Comparison of ENCODE assay signal across 8 mouse cellular contexts in the genomic region with DNA sequence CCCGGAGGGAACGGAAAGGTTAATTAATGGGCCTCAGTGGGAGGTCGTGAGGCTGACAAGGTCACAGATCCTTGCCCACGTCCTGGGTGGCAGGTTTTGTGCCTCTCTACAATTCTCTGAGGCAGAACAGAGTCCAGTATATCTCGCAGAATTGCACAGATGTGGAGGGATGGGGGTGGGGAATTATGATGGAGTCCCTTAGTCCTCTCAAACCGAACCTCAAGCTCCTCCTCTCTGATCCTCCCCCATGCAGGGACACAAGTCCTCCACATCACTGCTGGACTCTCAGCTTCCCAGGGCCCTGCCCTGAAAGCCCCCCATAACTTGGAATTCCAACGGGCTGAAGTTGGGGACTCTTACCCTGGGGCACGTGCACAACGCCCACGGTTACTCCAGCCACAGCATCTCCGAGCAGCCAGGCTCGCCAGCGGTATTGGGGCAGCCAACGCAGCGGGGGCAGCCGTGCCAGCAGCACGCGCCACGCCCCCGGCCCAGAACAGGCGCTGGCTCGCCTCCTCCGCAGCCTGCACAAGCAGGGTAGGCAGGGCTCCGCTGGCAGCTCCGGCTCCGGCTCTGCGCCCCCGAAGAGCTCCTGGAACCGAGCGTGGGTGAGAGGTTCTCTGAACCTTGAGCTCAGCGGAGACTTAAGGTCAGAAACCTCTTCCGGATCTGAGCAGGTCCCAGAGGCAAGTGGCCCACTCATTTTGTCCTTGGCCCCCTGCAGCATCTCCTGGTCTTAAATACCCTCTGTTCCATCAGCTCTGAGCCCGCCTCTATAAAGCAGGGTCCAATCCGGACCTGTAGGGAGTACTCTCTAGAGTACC. TPM values are rescaled to one million over a fixed set of nuclear protein-coding genes. Genes with fewer than 3 reads are reported as not detected.
DNase-seq lines count a peak whose midpoint lies in the region; ATAC-seq and TF ChIP-seq lines count a peak whose summit lies in the region.

A gene (minus strand): TSS at position 775 of the 824 bp plus-strand sequence.

- peaks cover 66% of the 10 kb centered on the region for H3K27me3 ChIP-seq in neural tube, embryonic 12.5 days (replicated peaks)

- no peaks in the 10 kb centered on the region for H3K9me3 ChIP-seq in neural tube, embryonic 12.5 days

- H3K4me3 ChIP-seq in lung, adult 2 months (replicated peaks; ENCODE audit: extremely low read depth, low read depth, low read length): peak within 1 kb of the TSS; percentile 6
- no peak within 1 kb of the TSS for H3K4me3 ChIP-seq in cortical plate, adult 2 months (ENCODE audit: insufficient read depth, low read length)
- peak within 1 kb of the TSS; percentile 39 for H3K4me3 ChIP-seq in layer of hippocampus, adult 2 months
- H3K4me3 ChIP-seq in neural tube, embryonic 12.5 days: peak within 1 kb of the TSS; percentile 15; the same call in 1 of the 2 replicates

- TF ChIP-seq POLR2A in lung, adult 2 months (IDR thresholded peaks at IDR 0.05; ENCODE audit: borderline replicate concordance, extremely low read depth, low read depth, low read length): no peak
- no peak for TF ChIP-seq POLR2A in cortical plate, adult 2 months (IDR thresholded peaks at IDR 0.05; ENCODE audit: extremely low read depth, insufficient read depth, low read length)

- peak within 1 kb of the TSS; percentile 54; the same call in 1 of the 2 replicates for H3K27ac ChIP-seq in cortical plate, adult 2 months (ENCODE audit: insufficient read depth, low read length)
- H3K27ac ChIP-seq in layer of hippocampus, adult 2 months: peak within 1 kb of the TSS; percentile 89
- H3K27ac ChIP-seq in neural tube, embryonic 12.5 days: no peak within 1 kb of the TSS

- DNase-seq in lung, adult 2 months: no peak
- DNase-seq in lung, adult 18-20 months: no peak
- DNase-seq in heart, adult 9 months (ENCODE audit: low spot score in 2 of 2): peak; percentile 58 to 73
- peak in 1 of 2 experiments; percentile 51 for DNase-seq in layer of hippocampus, adult 2 months (ENCODE audit: low spot score in 2 of 2)
- no peak for DNase-seq in spleen, postnatal 14 days (ENCODE audit: low spot score in 2 of 2)
- no peak for DNase-seq in frontal cortex, postnatal 25 days (ENCODE audit: low spot score in 2 of 2)

- no peak for TF ChIP-seq CTCF in lung, adult 2 months (IDR thresholded peaks at IDR 0.05; ENCODE audit: insufficient read depth, low read length)
- no peak for TF ChIP-seq CTCF in cortical plate, adult 2 months (IDR thresholded peaks at IDR 0.05; ENCODE audit: extremely low read depth, insufficient read depth, low read length)
- no peak for TF ChIP-seq CTCF in layer of hippocampus, adult 2 months (conservative IDR thresholded peaks at IDR 0.05)

- H3K36me3 ChIP-seq in neural tube, embryonic 12.5 days: peaks cover 4% of the 10 kb centered on the region; the same call in 1 of the 2 replicates

- H3K9ac ChIP-seq in neural tube, embryonic 12.5 days: no peak within 1 kb of the TSS

- H3K4me1 ChIP-seq in lung, adult 2 months (ENCODE audit: control insufficient read depth, insufficient read depth, low read length): peaks cover 3% of the 10 kb centered on the region; the same call in 1 of the 2 replicates
- H3K4me1 ChIP-seq in cortical plate, adult 2 months (ENCODE audit: control insufficient read depth, insufficient read depth, low read length): peaks cover 8% of the 10 kb centered on the region; the same call in 1 of the 2 replicates
- H3K4me1 ChIP-seq in neural tube, embryonic 12.5 days: peaks cover 40% of the 10 kb centered on the region

- ATAC-seq in neural tube, embryonic 12.5 days (ENCODE audit: low FRiP score, low read depth): no peak

- WGBS in lung, adult 2 months: 6% methylated on average over 34 of the region's 34 CpGs
- 2% methylated on average over 34 of the region's 34 CpGs for WGBS in neural tube, embryonic 12.5 days

- H3K4me2 ChIP-seq in neural tube, embryonic 12.5 days (replicated peaks): peak within 1 kb of the TSS; percentile 52

RNA-seq across cellular contexts. Expression of the gene that starts here (rescaled TPM):
- polyA plus RNA-seq in lung, adult 2 months (2012; rRNA removed): 3.5 and 7.4 TPM in 2 replicates
- polyA plus RNA-seq in cortical plate, adult 2 months (2012; rRNA removed): 8.7 TPM in 2 replicates
- total RNA-seq in layer of hippocampus, adult 2 months (2021): 10 to 100 TPM; 21.9 to 25.4 TPM
- 1.5 and 1.8 TPM in 2 replicates for polyA plus RNA-seq in neural tube, embryonic 12.5 days (2016; fragmentation: Nextera tagmentation; extraction: Ambion mirVana)

Comparison
In these comparisons a context has a peak if more than half of its experiments do, and no peak if none do; other contexts are left out.
1. DNase-seq: peak in heart, adult 9 months (2 of 2); none in lung, adult 2 months (single experiment), lung, adult 18-20 months (0 of 2), spleen, postnatal 14 days (0 of 2) and frontal cortex, postnatal 25 days (0 of 2).